Mouse (Mus musculus) cerebellum, adult 9-11 months (tissue): ENCODE measurements around the gene Nek11.
"Not testable (repeated sequence)": the region's sequence is repeated elsewhere in the genome, so short reads cannot be mapped to it uniquely, and the experiment has no call there.

Experiments
- DNase-seq: peaks from one replicate; pipeline ENCODE4 v3.0.0; 2022

The Nek11 gene

DNA sequence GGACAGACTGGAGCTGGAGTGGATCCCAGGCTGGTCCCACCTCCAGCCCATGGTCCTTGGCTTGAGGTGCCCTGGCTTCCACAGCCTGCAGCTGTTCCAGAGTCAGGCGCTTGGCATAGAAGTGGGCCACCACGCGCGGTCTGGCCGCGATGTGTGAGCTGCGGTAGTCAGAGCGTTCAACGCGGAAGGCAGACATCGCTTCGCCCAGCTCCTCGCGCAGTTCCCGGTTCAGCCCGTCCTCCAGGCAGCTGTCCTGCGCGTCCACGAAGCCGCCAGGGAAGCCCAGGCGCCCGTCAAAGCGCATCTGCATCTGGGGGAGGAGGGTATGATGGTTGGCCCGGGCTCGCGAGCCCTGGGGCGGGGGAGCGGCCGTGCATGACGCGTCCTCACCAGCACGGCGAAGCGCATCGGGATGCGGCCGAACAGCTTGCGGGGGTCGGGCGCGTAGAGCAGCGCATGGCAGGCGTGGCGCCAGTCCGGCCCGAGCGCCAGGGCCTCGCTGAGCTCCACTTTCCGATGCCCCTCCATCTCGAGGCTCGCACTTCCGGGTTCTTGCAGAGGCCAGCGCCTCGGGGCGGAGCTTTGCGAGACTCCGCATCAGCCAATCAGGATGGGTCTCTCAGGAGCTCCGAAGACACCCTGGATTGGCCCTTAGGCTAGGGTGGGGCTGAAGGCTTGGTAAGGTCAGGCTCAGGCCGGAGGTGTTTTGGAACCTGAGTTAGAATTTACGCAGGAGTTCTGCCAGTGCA, 263.9 kb downstream of the Nek11 start, which contains the start of gene Nudt16:
TSS of gene Nudt16 (minus strand) at position 572 of the 749 bp plus-strand sequence.
- DNase-seq, result peak; percentile 94

DNA sequence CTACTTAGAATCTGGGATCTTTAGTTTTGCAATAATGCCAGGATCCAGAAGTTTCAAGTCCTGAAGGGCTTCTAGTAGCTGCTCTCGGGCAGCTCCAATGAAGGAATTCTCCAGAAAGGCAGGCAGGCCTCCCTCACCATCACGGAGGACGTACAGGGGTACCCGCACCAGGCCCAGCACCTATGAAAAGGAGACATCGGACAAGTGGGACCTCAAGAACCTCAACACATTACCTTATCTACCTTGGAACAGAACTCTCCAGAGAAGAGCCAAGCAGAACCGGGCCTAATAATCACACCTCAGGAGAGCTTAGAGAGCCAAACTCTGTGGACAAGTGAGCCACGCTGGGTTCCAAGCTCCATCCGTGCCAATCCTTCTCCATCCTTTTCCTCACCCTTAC, 265.0 kb downstream of the Nek11 start:
- DNase-seq, result no peak

DNA sequence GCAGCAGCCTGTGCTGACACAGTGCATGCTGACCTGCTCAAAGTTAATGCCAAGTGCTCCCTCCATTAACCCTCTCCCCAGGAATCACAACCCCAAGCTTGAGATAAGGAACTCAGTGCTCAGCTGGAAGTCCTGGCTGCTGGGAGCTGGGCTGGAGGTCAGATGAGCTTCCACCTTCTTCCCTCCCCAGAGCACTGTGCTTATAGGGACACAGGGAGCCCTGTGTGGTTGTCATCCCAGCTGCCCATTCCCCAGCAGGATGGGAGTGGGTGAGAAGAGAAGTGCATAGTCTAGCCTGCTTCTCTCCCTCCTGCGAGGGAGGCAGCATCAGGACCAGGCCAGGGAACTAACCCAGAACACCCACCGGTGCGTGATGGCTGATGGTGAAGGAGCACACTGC, 270.1 kb downstream of the Nek11 start:
- DNase-seq, result not testable (repeated sequence)
